Mouse (Mus musculus): ENCODE measurements around the gene Eepd1. TPM values are rescaled to one million over a fixed set of nuclear protein-coding genes. Genes with fewer than 3 reads are reported as not detected.

The Eepd1 gene
- polyA plus RNA-seq (2014; fragmentation: Illumina TruSeq; extraction: RNeasy Lipid Tissue Mini Kit (QIAGEN cat#74804); ENCODE audit: low read depth, low replicate concordance): 1.2 TPM

DNA sequence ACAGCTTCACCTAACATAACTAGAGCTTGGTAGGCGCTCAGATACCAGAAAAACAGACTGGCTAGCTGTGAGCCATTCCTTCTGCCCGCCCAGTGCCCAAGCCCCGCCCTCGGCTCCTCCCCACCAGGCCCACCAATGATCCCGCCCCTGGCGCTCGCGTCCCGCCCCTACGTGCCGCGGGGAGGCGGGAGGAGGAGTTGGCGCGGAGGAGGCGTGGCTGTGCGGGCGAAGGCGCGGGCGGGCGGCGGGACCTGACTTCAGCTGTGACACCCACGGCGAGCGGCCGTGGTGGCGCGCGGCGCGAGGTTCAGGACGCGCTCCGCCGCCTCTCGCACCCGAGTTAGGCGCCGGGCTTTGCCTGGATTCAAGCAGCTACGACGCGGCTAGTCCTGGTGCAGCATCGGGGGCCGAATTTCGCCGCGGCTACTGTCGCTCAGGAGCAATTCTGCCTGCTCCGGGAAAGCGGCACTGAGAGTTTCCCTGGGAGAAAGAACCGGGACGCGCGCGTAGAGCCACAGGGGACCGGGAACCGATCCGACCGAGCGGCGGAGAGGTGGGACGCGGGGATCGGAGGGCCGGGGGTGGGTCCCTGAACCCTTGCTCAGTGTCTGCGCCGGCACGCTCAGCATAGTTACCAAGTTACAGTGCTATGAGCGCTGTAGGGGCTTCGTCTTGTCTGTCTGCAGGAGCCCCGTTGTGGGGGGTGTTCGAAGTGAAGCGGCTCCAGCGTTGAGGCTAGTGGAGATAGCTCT is at the start of gene Eepd1:
Eepd1 (plus strand) TSS at position 204 of the 752 bp plus-strand sequence.

Other genes with a start within 250 kb of the Eepd1 start
- gene Sept7, start 229.1 kb upstream of the Eepd1 start, polyA plus RNA-seq (2014; fragmentation: Illumina TruSeq; extraction: RNeasy Lipid Tissue Mini Kit (QIAGEN cat#74804); ENCODE audit: low read depth, low replicate concordance): 161 TPM

Measured in testis, adult 10 weeks (tissue).